Mouse (Mus musculus): ENCODE data around the gene Dlx3. TPM values are rescaled to one million over a fixed set of nuclear protein-coding genes. Genes with fewer than 3 reads are reported as not detected.

Gene Dlx3
- 29.8 and 31.3 TPM in 2 replicates for polyA plus RNA-seq (2016; fragmentation: Nextera tagmentation; extraction: Ambion mirVana)

DNA sequence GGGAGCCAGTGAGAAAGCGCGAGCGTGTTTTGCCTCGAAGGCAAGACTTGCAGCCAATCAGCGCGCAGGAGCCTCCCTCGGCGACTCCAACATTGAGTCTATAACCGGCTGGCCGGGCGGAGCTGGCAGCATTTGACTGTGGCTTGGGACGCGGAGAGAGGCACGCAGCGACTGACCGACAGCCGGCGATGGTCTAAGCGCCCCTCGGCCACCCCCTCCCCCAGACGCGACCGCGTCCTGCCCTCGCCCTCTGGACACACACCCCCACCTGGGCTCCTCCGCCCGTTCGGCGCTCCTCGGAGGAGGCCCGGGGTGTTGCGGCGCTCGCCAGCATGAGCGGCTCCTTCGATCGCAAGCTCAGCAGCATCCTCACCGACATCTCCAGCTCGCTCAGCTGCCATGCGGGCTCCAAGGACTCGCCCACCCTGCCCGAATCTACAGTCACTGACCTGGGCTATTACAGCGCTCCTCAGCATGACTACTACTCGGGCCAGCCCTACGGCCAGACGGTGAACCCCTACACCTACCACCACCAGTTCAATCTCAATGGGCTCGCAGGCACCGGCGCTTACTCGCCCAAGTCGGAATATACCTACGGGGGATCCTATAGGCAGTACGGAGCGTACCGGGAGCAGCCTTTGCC, at the start of gene Dlx3:
Gene Dlx3 (plus strand): TSS at position 130 of the 643 bp plus-strand sequence.
- Histone ChIP-seq H3K27ac (replicated peaks) (peak within 1 kb of the TSS; percentile 84), H3K9me3 (no peaks in the 10 kb centered on the region), H3K4me1 (peaks cover 57% of the 10 kb centered on the region), H3K4me3 (peak within 1 kb of the TSS; percentile 67), H3K36me3 (replicated peaks) (peaks cover 19% of the 10 kb centered on the region), H3K27me3 (replicated peaks; ENCODE audit: low read depth, poor library complexity, severe bottlenecking) (peaks cover 81% of the 10 kb centered on the region)
- DNase-seq (ENCODE audit: low spot score): peak; percentile 90
- under 1% methylated on average over 55 of the region's 55 CpGs for WGBS

DNA sequence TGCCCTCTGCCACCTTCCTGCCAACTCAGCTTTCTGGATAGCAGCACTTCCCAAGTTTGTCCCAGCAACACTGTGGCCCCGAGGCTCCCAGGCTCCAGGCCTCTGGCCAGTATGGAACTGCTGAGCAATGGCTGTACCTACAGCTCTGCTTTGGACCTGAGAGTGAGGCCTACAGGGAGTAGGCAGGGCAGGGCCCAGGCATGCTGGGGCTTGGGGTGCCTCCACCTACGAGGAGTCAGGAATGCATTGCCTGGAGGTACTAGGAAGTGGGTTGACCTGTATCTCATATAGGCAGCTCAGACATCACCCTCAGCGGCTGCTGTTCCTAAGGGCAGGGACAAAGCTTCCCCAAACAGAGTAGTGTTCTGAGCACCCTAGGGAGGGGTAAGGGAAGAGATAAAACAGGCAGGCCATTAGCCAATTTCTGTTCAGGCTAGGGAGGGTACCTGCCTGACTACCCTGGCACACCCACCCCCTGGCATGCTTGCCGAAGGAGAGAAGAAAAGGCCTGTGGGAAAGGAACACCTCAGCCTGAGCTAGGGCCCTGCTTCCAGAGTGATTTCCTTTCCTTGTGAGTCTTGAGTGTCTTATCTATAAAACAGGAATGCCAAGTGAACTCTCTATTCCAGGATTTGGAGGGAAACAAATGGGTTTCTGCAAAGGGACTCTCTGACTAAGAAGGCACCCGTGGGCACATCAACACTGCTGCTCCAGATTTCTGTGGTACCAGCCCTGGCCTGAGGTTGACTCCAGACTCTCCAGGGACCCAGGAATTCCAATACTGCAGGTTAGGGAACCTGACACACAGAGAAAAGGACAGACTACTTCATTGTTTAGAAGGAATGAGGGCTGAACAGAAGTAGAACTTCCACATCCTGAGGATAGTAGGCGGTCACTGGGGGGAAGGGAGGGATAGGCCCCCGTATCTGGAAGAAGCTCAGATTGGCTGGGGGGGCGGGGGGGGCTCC, 49.5 kb upstream of the Dlx3 start:
- no peak for DNase-seq (ENCODE audit: low spot score)
- Histone ChIP-seq H3K4me1 (peaks cover 57% of the 10 kb centered on the region), H3K27ac (replicated peaks) (0 out of 2 replicates have a peak overlapping the region, but pooled peaks have one; percentile 24), H3K36me3 (replicated peaks) (peaks cover 12% of the 10 kb centered on the region), H3K4me3 (no peak overlapping the region), H3K27me3 (replicated peaks; ENCODE audit: low read depth, poor library complexity, severe bottlenecking) (peaks cover 28% of the 10 kb centered on the region), H3K9me3 (no peaks in the 10 kb centered on the region)
- 60% methylated on average over 8 of the region's 8 CpGs for WGBS

DNA sequence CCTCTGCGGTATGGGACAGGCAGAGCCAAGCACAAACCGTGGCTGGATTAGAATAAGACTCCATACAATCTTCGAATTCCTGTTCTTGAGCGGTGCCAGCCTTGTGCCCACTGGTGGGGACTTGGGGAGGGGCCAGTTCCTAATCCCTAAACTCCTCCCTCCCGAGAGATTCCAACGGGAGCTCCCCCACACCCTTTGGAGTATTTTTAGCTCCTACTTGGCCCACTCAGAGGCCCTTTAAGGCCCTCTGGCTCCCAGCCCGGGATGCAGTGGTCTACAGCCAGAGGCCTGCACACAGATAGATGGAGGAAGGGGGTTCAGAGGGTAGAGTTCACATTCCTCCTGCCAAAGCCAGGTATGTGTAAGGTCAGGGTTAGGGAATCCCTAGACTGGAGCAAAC, 48.7 kb upstream of the Dlx3 start:
- Histone ChIP-seq H3K9me3 (no peaks in the 10 kb centered on the region), H3K4me3 (no peak overlapping the region), H3K4me1 (peaks cover 65% of the 10 kb centered on the region), H3K27me3 (replicated peaks; ENCODE audit: low read depth, poor library complexity, severe bottlenecking) (peaks cover 36% of the 10 kb centered on the region), H3K36me3 (replicated peaks) (peaks cover 6% of the 10 kb centered on the region; the same call in 1 of the 2 replicates), H3K27ac (replicated peaks) (0 out of 2 replicates have a peak overlapping the region, but pooled peaks have one; percentile 40)
- 54% methylated on average over 7 of the region's 7 CpGs for WGBS
- no peak for DNase-seq (ENCODE audit: low spot score)

DNA sequence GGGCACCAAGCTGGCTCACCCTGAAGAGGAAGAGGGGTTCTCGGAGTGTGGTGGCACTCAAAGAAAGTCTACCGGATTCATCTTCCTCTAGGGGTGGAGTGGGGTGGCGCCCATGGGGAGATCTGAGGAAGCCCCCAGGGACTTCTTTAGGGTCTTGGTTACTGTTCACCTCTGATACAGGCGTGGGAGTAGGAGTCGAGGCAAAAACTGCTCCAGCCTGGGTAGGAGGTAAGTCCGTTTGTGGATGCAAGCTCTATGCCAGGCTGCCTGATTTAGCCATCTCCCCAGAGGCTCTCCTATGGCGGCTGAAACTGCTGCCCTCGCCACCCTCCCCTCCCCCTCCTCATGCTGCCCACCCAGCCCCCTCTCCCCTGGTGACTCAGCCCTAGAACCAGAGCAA, 47.8 kb upstream of the Dlx3 start:
- Histone ChIP-seq H3K4me3 (no peak overlapping the region), H3K27me3 (replicated peaks; ENCODE audit: low read depth, poor library complexity, severe bottlenecking) (peaks cover 45% of the 10 kb centered on the region), H3K36me3 (replicated peaks) (peaks cover 3% of the 10 kb centered on the region; the same call in 1 of the 2 replicates), H3K4me1 (peaks cover 74% of the 10 kb centered on the region), H3K9me3 (no peaks in the 10 kb centered on the region), H3K27ac (replicated peaks) (peak overlapping the region; percentile 54; the same call in 1 of the 2 replicates)
- WGBS: 68% methylated on average over 8 of the region's 8 CpGs
- no peak for DNase-seq (ENCODE audit: low spot score)

DNA sequence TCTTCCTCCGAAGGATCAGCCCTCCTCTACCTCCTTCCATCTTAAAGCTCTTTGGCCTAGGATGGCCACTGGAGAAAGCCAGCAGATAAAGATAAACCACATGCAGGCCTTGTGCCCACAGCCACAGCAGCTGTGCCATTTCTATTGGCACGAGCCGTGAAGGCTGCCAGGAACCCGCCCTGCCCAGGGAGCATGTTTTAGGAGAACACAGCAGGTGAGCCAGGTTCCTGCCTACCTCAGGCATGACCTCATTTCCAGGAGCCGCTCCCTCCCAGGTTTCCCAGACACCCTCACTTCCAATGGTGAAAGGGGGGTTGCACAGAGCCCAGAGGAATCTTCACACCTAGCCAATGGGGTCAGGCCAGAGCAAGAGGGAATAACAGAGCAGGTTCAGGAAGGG, 47.1 kb upstream of the Dlx3 start:
- no peaks in the 10 kb centered on the region for H3K36me3 ChIP-seq (replicated peaks)
- peaks cover 79% of the 10 kb centered on the region for H3K4me1 ChIP-seq

DNA sequence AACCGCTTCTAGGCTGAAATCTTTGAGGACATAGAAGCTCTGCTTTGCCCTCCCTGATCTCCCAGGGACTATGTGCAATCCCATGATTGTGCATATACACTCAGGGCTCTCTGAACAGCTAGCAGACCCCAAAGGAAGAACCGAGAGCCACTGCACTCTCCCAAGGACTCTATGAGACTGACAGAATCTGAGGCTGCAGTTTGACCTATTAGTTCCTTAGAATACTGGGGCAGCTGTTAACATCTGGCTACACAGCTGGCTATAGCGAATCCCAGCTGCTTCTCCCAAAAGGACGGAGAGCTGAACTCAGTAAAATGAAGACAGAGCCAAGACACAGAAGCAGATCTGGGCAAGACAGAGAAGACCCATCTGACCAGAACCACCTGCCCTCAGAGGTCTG, 46.1 kb upstream of the Dlx3 start:
- Histone ChIP-seq H3K4me1 (peaks cover 87% of the 10 kb centered on the region), H3K9me3 (no peaks in the 10 kb centered on the region), H3K27ac (replicated peaks) (no peak overlapping the region; the same call in 1 of the 2 replicates), H3K36me3 (replicated peaks) (no peaks in the 10 kb centered on the region), H3K4me3 (no peak overlapping the region), H3K27me3 (replicated peaks; ENCODE audit: low read depth, poor library complexity, severe bottlenecking) (peaks cover 62% of the 10 kb centered on the region)
- WGBS: 79% methylated on average over 4 of the region's 4 CpGs
- no peak for DNase-seq (ENCODE audit: low spot score)

More for the DNA sequence above, 47.1 kb upstream of the Dlx3 start:
- Histone ChIP-seq H3K9me3 (no peaks in the 10 kb centered on the region), H3K27me3 (replicated peaks; ENCODE audit: low read depth, poor library complexity, severe bottlenecking) (peaks cover 52% of the 10 kb centered on the region), H3K4me3 (no peak overlapping the region), H3K27ac (replicated peaks) (no peak overlapping the region)
- DNase-seq (ENCODE audit: low spot score): no peak
- 73% methylated on average over 5 of the region's 5 CpGs for WGBS

DNA sequence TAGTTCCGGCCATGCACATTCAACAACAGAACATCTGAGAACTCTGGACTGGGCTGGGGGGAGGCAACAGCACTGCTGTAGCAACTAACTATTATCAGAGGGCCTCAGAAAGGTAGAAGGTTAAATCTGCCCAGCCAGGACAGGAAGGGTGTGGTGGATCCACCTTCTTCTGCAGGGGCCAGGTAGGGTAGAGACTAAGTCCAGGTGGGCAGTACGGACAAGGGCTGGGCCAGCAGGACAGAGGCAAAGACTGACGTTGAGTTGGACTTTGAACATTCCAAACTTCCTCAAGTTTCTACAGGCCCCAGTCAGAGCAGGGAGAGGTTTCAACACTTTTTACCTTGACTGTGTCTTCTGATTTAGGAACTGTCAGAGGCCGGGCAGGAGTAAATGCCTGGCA, 45.2 kb upstream of the Dlx3 start:
- Histone ChIP-seq H3K27ac (replicated peaks) (no peak overlapping the region; the same call in 1 of the 2 replicates), H3K4me1 (peaks cover 89% of the 10 kb centered on the region), H3K9me3 (no peaks in the 10 kb centered on the region), H3K36me3 (replicated peaks) (no peaks in the 10 kb centered on the region), H3K4me3 (peak overlapping the region; percentile 73), H3K27me3 (replicated peaks; ENCODE audit: low read depth, poor library complexity, severe bottlenecking) (peaks cover 71% of the 10 kb centered on the region)
- WGBS: 76% methylated on average over 4 of the region's 4 CpGs
- DNase-seq (ENCODE audit: low spot score): no peak

DNA sequence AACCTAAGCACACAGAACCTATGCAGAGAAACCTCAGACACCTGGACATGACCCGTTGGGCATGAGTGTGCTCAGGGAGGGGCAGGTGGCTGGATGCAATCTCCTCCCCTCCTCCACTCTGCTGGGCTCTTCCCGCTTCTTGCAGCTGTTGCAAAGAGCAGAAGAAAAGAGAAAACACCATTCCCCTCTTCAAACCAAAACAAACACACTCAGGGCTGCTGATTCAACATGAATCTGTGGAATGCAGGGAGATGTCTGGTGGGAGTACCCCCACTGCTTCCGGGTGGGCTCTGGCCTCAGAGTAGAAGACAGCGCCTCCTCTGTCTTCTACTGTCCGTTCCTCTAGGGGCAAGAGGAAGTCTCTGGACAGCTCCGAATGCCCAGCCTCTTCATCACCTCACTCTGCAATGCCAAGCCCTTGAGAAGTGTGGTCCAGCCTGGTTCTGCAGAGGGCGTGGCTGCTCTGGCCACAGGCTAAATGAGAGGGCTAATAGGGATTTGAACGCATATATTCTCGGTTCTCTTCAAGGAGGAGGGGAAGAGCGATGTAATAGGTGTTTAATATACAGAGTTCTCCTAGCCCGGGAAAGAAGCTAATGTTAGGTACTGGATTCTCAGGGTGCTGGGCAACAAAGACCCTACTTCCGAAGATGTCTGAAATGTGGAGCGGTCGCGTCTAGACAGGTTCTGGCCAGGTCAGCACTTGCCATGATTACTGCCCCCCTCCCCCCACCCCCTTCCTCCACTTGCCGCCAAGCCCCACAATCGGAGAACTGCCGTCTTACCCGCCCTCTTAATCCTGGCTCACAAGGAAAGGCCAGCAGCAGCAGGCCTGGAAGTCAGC, 44.5 kb upstream of the Dlx3 start:
- 5% methylated on average over 19 of the region's 19 CpGs for WGBS
- Histone ChIP-seq H3K27ac (replicated peaks) (peak overlapping the region; percentile 82), H3K27me3 (replicated peaks; ENCODE audit: low read depth, poor library complexity, severe bottlenecking) (peaks cover 76% of the 10 kb centered on the region)

DNA sequence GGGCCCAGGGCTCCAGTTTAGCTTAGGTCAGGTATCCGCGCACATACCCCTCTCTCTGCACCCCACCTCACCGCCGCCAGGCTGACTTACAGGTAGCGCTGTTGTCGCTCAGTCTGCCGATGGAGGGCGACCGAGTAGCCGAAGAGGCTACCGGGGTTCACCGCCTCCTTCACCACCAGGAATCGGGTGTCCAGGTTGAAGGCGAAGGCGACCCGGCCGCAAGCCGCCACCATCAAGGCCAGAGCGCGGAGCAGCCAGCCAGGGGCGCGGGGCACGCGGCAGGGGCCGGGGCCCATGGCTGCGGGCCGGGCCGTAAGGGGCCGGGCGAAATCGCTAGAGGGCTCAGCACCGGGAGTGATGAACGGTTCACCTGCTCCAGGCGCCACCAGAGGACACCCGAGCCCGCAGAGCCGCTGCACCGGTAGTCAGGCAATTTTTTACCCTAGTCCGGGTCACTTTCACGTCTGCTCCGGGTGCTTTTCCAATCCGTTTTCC, 43.8 kb upstream of the Dlx3 start:
- DNase-seq (ENCODE audit: low spot score): peak; percentile 73
- peaks cover 76% of the 10 kb centered on the region for H3K27me3 ChIP-seq (replicated peaks; ENCODE audit: low read depth, poor library complexity, severe bottlenecking)
- WGBS: under 1% methylated on average over 42 of the region's 42 CpGs
- no peaks in the 10 kb centered on the region for H3K9me3 ChIP-seq
- no peaks in the 10 kb centered on the region for H3K36me3 ChIP-seq (replicated peaks)
- H3K27ac ChIP-seq (replicated peaks): peak overlapping the region; percentile 82
- H3K4me3 ChIP-seq: peak overlapping the region; percentile 73
- H3K4me1 ChIP-seq: peaks cover 91% of the 10 kb centered on the region

More for the DNA sequence above, 44.5 kb upstream of the Dlx3 start:
- no peaks in the 10 kb centered on the region for H3K36me3 ChIP-seq (replicated peaks)
- no peaks in the 10 kb centered on the region for H3K9me3 ChIP-seq
- H3K4me1 ChIP-seq: peaks cover 91% of the 10 kb centered on the region
- peak overlapping the region; percentile 73 for H3K4me3 ChIP-seq
- DNase-seq (ENCODE audit: low spot score): peak; percentile 43

DNA sequence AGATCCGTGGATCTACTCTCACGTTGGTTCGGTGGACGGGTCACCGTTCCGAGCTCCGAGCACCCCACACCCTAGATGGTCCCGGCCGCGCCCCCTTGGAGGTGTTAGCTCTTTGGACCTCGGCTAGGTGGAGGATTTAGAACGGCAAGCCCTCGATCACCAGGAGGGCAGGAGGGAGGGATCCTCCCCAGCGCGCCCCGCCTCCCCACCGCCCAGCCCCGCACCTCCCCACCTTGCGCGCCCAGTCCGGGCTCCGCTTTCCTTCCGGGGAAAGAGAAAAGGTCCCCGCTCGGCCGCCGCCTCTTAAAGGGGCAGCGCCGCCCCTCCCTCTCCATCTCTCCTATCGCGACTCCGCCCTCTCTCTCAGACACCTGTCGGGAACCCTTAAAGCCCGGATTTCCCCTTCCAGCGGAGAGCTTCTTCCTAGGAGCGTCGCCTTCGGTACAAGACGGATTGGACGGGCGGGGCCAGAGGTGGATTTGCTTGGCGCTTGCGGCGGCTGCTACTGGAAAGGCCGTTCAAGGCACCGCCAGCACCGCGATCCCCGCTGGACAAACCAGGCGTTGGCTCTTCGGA, 43.3 kb upstream of the Dlx3 start, which contains the start of gene Itga3:
Gene Itga3 (minus strand): TSS at position 266 of the 576 bp plus-strand sequence.
- no peaks in the 10 kb centered on the region for H3K36me3 ChIP-seq (replicated peaks)
- no peaks in the 10 kb centered on the region for H3K9me3 ChIP-seq
- peaks cover 76% of the 10 kb centered on the region for H3K27me3 ChIP-seq (replicated peaks; ENCODE audit: low read depth, poor library complexity, severe bottlenecking)
- WGBS: under 1% methylated on average over 50 of the region's 51 CpGs
- DNase-seq (ENCODE audit: low spot score): peak; percentile 79
- peak within 1 kb of the TSS; percentile 82 for H3K27ac ChIP-seq (replicated peaks)
- H3K4me3 ChIP-seq: peak within 1 kb of the TSS; percentile 73
- peaks cover 89% of the 10 kb centered on the region for H3K4me1 ChIP-seq

DNA sequence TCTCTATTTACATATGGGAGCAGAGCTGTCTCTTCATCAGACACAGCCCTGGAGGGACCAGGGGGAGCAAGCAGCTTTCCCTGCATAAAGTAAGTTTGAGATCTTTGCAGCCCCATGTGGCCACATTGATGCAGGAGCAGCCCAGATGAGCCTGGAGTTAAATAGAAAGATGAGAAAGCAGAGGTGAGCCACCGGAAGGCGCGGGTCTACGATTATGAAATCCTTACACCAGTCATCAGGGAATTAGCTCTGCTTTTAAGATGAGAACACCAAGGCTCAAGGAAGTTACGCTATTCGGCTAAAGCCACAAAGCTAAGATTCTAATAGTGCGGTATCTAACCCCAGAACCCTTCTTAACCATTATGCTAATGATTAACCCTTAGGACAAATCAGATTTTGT, 42.0 kb upstream of the Dlx3 start:
- Histone ChIP-seq H3K27ac (replicated peaks) (no peak overlapping the region), H3K36me3 (replicated peaks) (no peaks in the 10 kb centered on the region), H3K27me3 (replicated peaks; ENCODE audit: low read depth, poor library complexity, severe bottlenecking) (peaks cover 73% of the 10 kb centered on the region), H3K4me3 (no peak overlapping the region), H3K4me1 (peaks cover 75% of the 10 kb centered on the region), H3K9me3 (no peaks in the 10 kb centered on the region)
- no peak for DNase-seq (ENCODE audit: low spot score)
- 53% methylated on average over 7 of the region's 7 CpGs for WGBS
